Mouse (Mus musculus): ENCODE data around the gene Rer1. TPM values are rescaled to one million over a fixed set of nuclear protein-coding genes. Genes with fewer than 3 reads are reported as not detected.

Rer1 gene
- total RNA-seq, 1 experiment: 161 TPM

- Histone ChIP-seq H3K4me3 (ENCODE audit: insufficient read depth in 1 of 2, low read depth in 1 of 2, low read length in 2 of 2, poor library complexity in 1 of 2, severe bottlenecking in 1 of 2) (no peak overlapping the region), H3K9me3 (ENCODE audit: control insufficient read depth, insufficient read depth, low read depth, low read length) (no peaks in the 10 kb centered on the region), H3K27ac (ENCODE audit: insufficient read depth, low read depth, low read length, poor library complexity, severe bottlenecking) (no peak overlapping the region), H3K4me1 (ENCODE audit: control insufficient read depth in 2 of 2, insufficient read depth in 2 of 2, low read length in 2 of 2, poor library complexity in 1 of 2) (peaks cover 0 to 9% of the 10 kb centered on the region in 2 experiments; a peak in 2 of 4 replicates), H3K9ac (ENCODE audit: insufficient read depth, low read depth, low read length, poor library complexity, severe bottlenecking) (0 out of 2 replicates have a peak overlapping the region, but pooled peaks have one; percentile 10), H3K36me3 (ENCODE audit: control insufficient read depth, insufficient read depth, low read length, poor library complexity, severe bottlenecking) (peaks cover 41% of the 10 kb centered on the region)
- TF ChIP-seq ZC3H11A (IDR thresholded peaks at IDR 0.05; ENCODE audit: borderline replicate concordance, low read depth, low read length): no peak
- TF ChIP-seq MAFK (IDR thresholded peaks at IDR 0.05; ENCODE audit: insufficient read depth, low read depth, low read length): no peak
- no peak for TF ChIP-seq CHD2 (IDR thresholded peaks at IDR 0.05; ENCODE audit: low read depth, low read length)
- TF ChIP-seq HCFC1 (IDR thresholded peaks at IDR 0.05; ENCODE audit: borderline replicate concordance, insufficient read depth, low read length): no peak
- TF ChIP-seq ZNF384 (IDR thresholded peaks at IDR 0.05; ENCODE audit: low read depth, low read length): no peak
- in situ Hi-C loops (cut with MboI; ENCODE audit: low sequenced_read_pairs in 2 of 2, unreplicated experiment in 2 of 2): loop anchor here (5.0 to 10.0 kb wide), 2 partner anchors 184 to 186 kb away; no protein-coding TSS in a partner anchor
- no peak for DNase-seq (ENCODE audit: low read depth, low spot score)
These were observed 17.7 kb downstream of the Rer1 start for GRCm38 (mm10) chr4:155068357-155068972.

GRCm38 (mm10) chr4:155066834-155067522 lies 19.2 kb downstream of the Rer1 start, which contains the start of gene Pex10:
Gene Pex10 (plus strand): TSS chr4:155067016.
- in situ Hi-C loops (cut with MboI; ENCODE audit: low sequenced_read_pairs in 2 of 2, unreplicated experiment in 2 of 2): loop anchor here (5.0 to 10.0 kb wide), 2 partner anchors 182 to 185 kb away; no protein-coding TSS in a partner anchor
- Histone ChIP-seq H3K27ac (ENCODE audit: insufficient read depth, low read depth, low read length, poor library complexity, severe bottlenecking) (no peak within 1 kb of the TSS), H3K9me3 (ENCODE audit: control insufficient read depth, insufficient read depth, low read depth, low read length) (no peaks in the 10 kb centered on the region)

GRCm38 (mm10) chr4:155065970-155066833 lies 20.0 kb downstream of the Rer1 start:
- in situ Hi-C loops (cut with MboI; ENCODE audit: low sequenced_read_pairs in 2 of 2, unreplicated experiment in 2 of 2): loop anchor here (5.0 to 10.0 kb wide), 2 partner anchors 181 to 184 kb away; no protein-coding TSS in a partner anchor
- peaks cover 0 to 9% of the 10 kb centered on the region in 2 experiments; a peak in 2 of 4 replicates for H3K4me1 ChIP-seq (ENCODE audit: control insufficient read depth in 2 of 2, insufficient read depth in 2 of 2, low read length in 2 of 2, poor library complexity in 1 of 2)
- peak overlapping the region; percentile 24; the same call in 1 of the 2 replicates for H3K9ac ChIP-seq (ENCODE audit: insufficient read depth, low read depth, low read length, poor library complexity, severe bottlenecking)
- DNase-seq (ENCODE audit: low read depth, low spot score): peak; percentile 95
- H3K27ac ChIP-seq (ENCODE audit: insufficient read depth, low read depth, low read length, poor library complexity, severe bottlenecking): no peak overlapping the region
- H3K9me3 ChIP-seq (ENCODE audit: control insufficient read depth, insufficient read depth, low read depth, low read length): no peaks in the 10 kb centered on the region
- H3K4me3 ChIP-seq (ENCODE audit: insufficient read depth in 1 of 2, low read depth in 1 of 2, low read length in 2 of 2, poor library complexity in 1 of 2, severe bottlenecking in 1 of 2): peak overlapping the region; percentile 44 to 57
- TF ChIP-seq ZNF384 (IDR thresholded peaks at IDR 0.05; ENCODE audit: low read depth, low read length): no peak
- TF ChIP-seq CHD2 (IDR thresholded peaks at IDR 0.05; ENCODE audit: low read depth, low read length): no peak
- TF ChIP-seq ZC3H11A (IDR thresholded peaks at IDR 0.05; ENCODE audit: borderline replicate concordance, low read depth, low read length): peak; percentile 62
- H3K36me3 ChIP-seq (ENCODE audit: control insufficient read depth, insufficient read depth, low read length, poor library complexity, severe bottlenecking): peaks cover 27% of the 10 kb centered on the region

More at GRCm38 (mm10) chr4:155066834-155067522, 19.2 kb downstream of the Rer1 start, which contains the start of gene Pex10:
- Histone ChIP-seq H3K4me3 (ENCODE audit: insufficient read depth in 1 of 2, low read depth in 1 of 2, low read length in 2 of 2, poor library complexity in 1 of 2, severe bottlenecking in 1 of 2) (peak within 1 kb of the TSS; percentile 73 to 75), H3K36me3 (ENCODE audit: control insufficient read depth, insufficient read depth, low read length, poor library complexity, severe bottlenecking) (peaks cover 35% of the 10 kb centered on the region), H3K9ac (ENCODE audit: insufficient read depth, low read depth, low read length, poor library complexity, severe bottlenecking) (peak within 1 kb of the TSS; percentile 78), H3K4me1 (ENCODE audit: control insufficient read depth in 2 of 2, insufficient read depth in 2 of 2, low read length in 2 of 2, poor library complexity in 1 of 2) (peaks cover 0 to 9% of the 10 kb centered on the region in 2 experiments; a peak in 2 of 4 replicates)
- TF ChIP-seq HCFC1 (IDR thresholded peaks at IDR 0.05; ENCODE audit: borderline replicate concordance, insufficient read depth, low read length) (peak; percentile 42; the same call in 1 of the 2 replicates), MAFK (IDR thresholded peaks at IDR 0.05; ENCODE audit: insufficient read depth, low read depth, low read length) (no peak)
- peak; percentile 94 for DNase-seq (ENCODE audit: low read depth, low spot score)

GRCm38 (mm10) chr4:155064474-155064873 lies 21.7 kb downstream of the Rer1 start:
- peaks cover 11% of the 10 kb centered on the region; the same call in 1 of the 2 replicates for H3K36me3 ChIP-seq (ENCODE audit: control insufficient read depth, insufficient read depth, low read length, poor library complexity, severe bottlenecking)
- H3K9ac ChIP-seq (ENCODE audit: insufficient read depth, low read depth, low read length, poor library complexity, severe bottlenecking): no peak overlapping the region
- H3K4me1 ChIP-seq (ENCODE audit: control insufficient read depth in 2 of 2, insufficient read depth in 2 of 2, low read length in 2 of 2, poor library complexity in 1 of 2): peaks cover 0 to 9% of the 10 kb centered on the region in 2 experiments; a peak in 2 of 4 replicates
- H3K4me3 ChIP-seq (ENCODE audit: insufficient read depth in 1 of 2, low read depth in 1 of 2, low read length in 2 of 2, poor library complexity in 1 of 2, severe bottlenecking in 1 of 2): no peak overlapping the region
- no peaks in the 10 kb centered on the region for H3K9me3 ChIP-seq (ENCODE audit: control insufficient read depth, insufficient read depth, low read depth, low read length)
- DNase-seq (ENCODE audit: low read depth, low spot score): no peak
- no peak overlapping the region for H3K27ac ChIP-seq (ENCODE audit: insufficient read depth, low read depth, low read length, poor library complexity, severe bottlenecking)
- in situ Hi-C loops (cut with MboI; ENCODE audit: low sequenced_read_pairs in 2 of 2, unreplicated experiment in 2 of 2): loop anchor here in 1 of 2 experiments (10.0 kb wide), 1 partner anchor 180 kb away; no protein-coding TSS in a partner anchor
- TF ChIP-seq CHD2 (IDR thresholded peaks at IDR 0.05; ENCODE audit: low read depth, low read length): no peak
- no peak for TF ChIP-seq MAFK (IDR thresholded peaks at IDR 0.05; ENCODE audit: insufficient read depth, low read depth, low read length)
- TF ChIP-seq ZC3H11A (IDR thresholded peaks at IDR 0.05; ENCODE audit: borderline replicate concordance, low read depth, low read length): no peak
- no peak for TF ChIP-seq ZNF384 (IDR thresholded peaks at IDR 0.05; ENCODE audit: low read depth, low read length)
- no peak for TF ChIP-seq HCFC1 (IDR thresholded peaks at IDR 0.05; ENCODE audit: borderline replicate concordance, insufficient read depth, low read length)

All from ES-E14 (cell line).